In genomic region chr6:88898534-88899048, GRCm38 (mm10) we compare ENCODE assay signal across 8 mouse cellular contexts. TPM values are rescaled to one million over a fixed set of nuclear protein-coding genes. Genes with fewer than 3 reads are reported as not detected.
DNase-seq lines count a peak whose midpoint lies in the region; ATAC-seq and TF ChIP-seq lines count a peak whose summit lies in the region.

Gene Mcm2 (minus strand): TSS chr6:88898780.

- no peak for TF ChIP-seq CTCF in E14TG2a.4 (conservative IDR thresholded peaks at IDR 0.05; ENCODE audit: low read length)
- no peak for TF ChIP-seq CTCF in heart, postnatal 0 days (IDR thresholded peaks at IDR 0.05; ENCODE audit: low read depth)
- no peak for TF ChIP-seq CTCF in testis, adult 2 months (IDR thresholded peaks at IDR 0.05; ENCODE audit: control insufficient read depth, insufficient read depth, insufficient replicate concordance, low read depth, low read length)

- H3K9ac ChIP-seq in forebrain, embryonic 12.5 days: peak within 1 kb of the TSS; percentile 86
- peak within 1 kb of the TSS; percentile 58 for H3K9ac ChIP-seq in heart, postnatal 0 days (replicated peaks; ENCODE audit: low read depth, low read length)
- peak within 1 kb of the TSS; percentile 78 for H3K9ac ChIP-seq in liver, embryonic 16.5 days (ENCODE audit: low read depth, low read length)
- H3K9ac ChIP-seq in neural tube, embryonic 13.5 days: peak within 1 kb of the TSS; percentile 70

- H3K36me3 ChIP-seq in E14TG2a.4 (ENCODE audit: insufficient read depth, low read length): peaks cover 38% of the 10 kb centered on the region
- H3K36me3 ChIP-seq in forebrain, embryonic 12.5 days (replicated peaks): peaks cover 37% of the 10 kb centered on the region
- H3K36me3 ChIP-seq in heart, postnatal 0 days (replicated peaks; ENCODE audit: control insufficient read depth, insufficient read depth, low read length): peaks cover 6% of the 10 kb centered on the region; the same call in 1 of the 2 replicates
- H3K36me3 ChIP-seq in liver, embryonic 16.5 days (ENCODE audit: control insufficient read depth, insufficient read depth): peaks cover 34% of the 10 kb centered on the region
- H3K36me3 ChIP-seq in neural tube, embryonic 13.5 days: peaks cover 7% of the 10 kb centered on the region; the same call in 1 of the 2 replicates
- no peaks in the 10 kb centered on the region for H3K36me3 ChIP-seq in testis, adult 2 months (ENCODE audit: control insufficient read depth, insufficient read depth, low read length)

- WGBS in forebrain, embryonic 12.5 days: under 1% methylated on average over 33 of the region's 33 CpGs
- WGBS in heart, postnatal 0 days: 0% methylated on average over 33 of the region's 33 CpGs
- under 1% methylated on average over 33 of the region's 33 CpGs for whole genome bisulfite sequencing in liver, embryonic 16.5 days (ENCODE audit: insufficient replicate concordance)
- WGBS in neural tube, embryonic 13.5 days: under 1% methylated on average over 33 of the region's 33 CpGs

- no peaks in the 10 kb centered on the region for H3K27me3 ChIP-seq in E14TG2a.4 (ENCODE audit: insufficient read depth, low read length)
- H3K27me3 ChIP-seq in forebrain, embryonic 12.5 days: no peaks in the 10 kb centered on the region
- no peaks in the 10 kb centered on the region for H3K27me3 ChIP-seq in heart, postnatal 0 days (ENCODE audit: control insufficient read depth, insufficient read depth, low read length)
- no peaks in the 10 kb centered on the region for H3K27me3 ChIP-seq in liver, embryonic 16.5 days (ENCODE audit: control insufficient read depth, insufficient read depth, low read depth, low read length)
- no peaks in the 10 kb centered on the region for H3K27me3 ChIP-seq in neural tube, embryonic 13.5 days
- no peaks in the 10 kb centered on the region for H3K27me3 ChIP-seq in testis, adult 2 months (ENCODE audit: control insufficient read depth, insufficient read depth, low read length)

- peaks cover 70% of the 10 kb centered on the region for H3K4me1 ChIP-seq in E14TG2a.4 (replicated peaks; ENCODE audit: low read depth, low read length)
- H3K4me1 ChIP-seq in forebrain, embryonic 12.5 days: peaks cover 41% of the 10 kb centered on the region
- peaks cover 19% of the 10 kb centered on the region for H3K4me1 ChIP-seq in heart, postnatal 0 days (ENCODE audit: control insufficient read depth, insufficient read depth)
- H3K4me1 ChIP-seq in liver, embryonic 16.5 days (ENCODE audit: control insufficient read depth, low read depth, low read length): peaks cover 48% of the 10 kb centered on the region
- peaks cover 44% of the 10 kb centered on the region for H3K4me1 ChIP-seq in neural tube, embryonic 13.5 days (replicated peaks)
- peaks cover 22% of the 10 kb centered on the region for H3K4me1 ChIP-seq in testis, adult 2 months (ENCODE audit: control insufficient read depth, insufficient read depth, low read length)

- H3K4me2 ChIP-seq in forebrain, embryonic 12.5 days: peak within 1 kb of the TSS; percentile 77
- peak within 1 kb of the TSS; percentile 85 for H3K4me2 ChIP-seq in heart, postnatal 0 days (ENCODE audit: low read depth, low read length)
- H3K4me2 ChIP-seq in liver, embryonic 16.5 days (ENCODE audit: low read depth, low read length): peak within 1 kb of the TSS; percentile 71
- H3K4me2 ChIP-seq in neural tube, embryonic 13.5 days: peak within 1 kb of the TSS; percentile 65

- peak within 1 kb of the TSS; percentile 98 for H3K4me3 ChIP-seq in E14TG2a.4 (replicated peaks; ENCODE audit: low read length)
- peak within 1 kb of the TSS; percentile 72 for H3K4me3 ChIP-seq in forebrain, embryonic 12.5 days (replicated peaks)
- H3K4me3 ChIP-seq in heart, postnatal 0 days (ENCODE audit: low read depth, low read length): peak within 1 kb of the TSS; percentile 65
- H3K4me3 ChIP-seq in liver, embryonic 16.5 days (ENCODE audit: low read depth, low read length): peak within 1 kb of the TSS; percentile 74
- H3K4me3 ChIP-seq in neural tube, embryonic 13.5 days: peak within 1 kb of the TSS; percentile 49
- peak within 1 kb of the TSS; percentile 90 for H3K4me3 ChIP-seq in testis, adult 2 months (ENCODE audit: control insufficient read depth, low read depth, low read length)

- no peak for TF ChIP-seq EP300 in heart, postnatal 0 days (IDR thresholded peaks at IDR 0.05; ENCODE audit: low read depth)

- H3K27ac ChIP-seq in forebrain, embryonic 12.5 days: peak within 1 kb of the TSS; percentile 78
- H3K27ac ChIP-seq in heart, postnatal 0 days (ENCODE audit: low read depth): peak within 1 kb of the TSS; percentile 63
- peak within 1 kb of the TSS; percentile 45 for H3K27ac ChIP-seq in liver, embryonic 16.5 days (ENCODE audit: low read length)
- peak within 1 kb of the TSS; percentile 53 for H3K27ac ChIP-seq in neural tube, embryonic 13.5 days (replicated peaks)
- no peak within 1 kb of the TSS; the same call in 1 of the 2 replicates for H3K27ac ChIP-seq in testis, adult 2 months (ENCODE audit: control insufficient read depth, insufficient read depth, low read depth, low read length)

- no peak for TF ChIP-seq POLR2A in testis, adult 2 months (IDR thresholded peaks at IDR 0.05; ENCODE audit: control insufficient read depth, low read depth, low read length)

- H3K9me3 ChIP-seq in E14TG2a.4 (ENCODE audit: low read length): no peaks in the 10 kb centered on the region
- H3K9me3 ChIP-seq in forebrain, embryonic 12.5 days: no peaks in the 10 kb centered on the region
- no peaks in the 10 kb centered on the region for H3K9me3 ChIP-seq in heart, postnatal 0 days (replicated peaks; ENCODE audit: control insufficient read depth, low read length)
- no peaks in the 10 kb centered on the region for H3K9me3 ChIP-seq in liver, embryonic 16.5 days (replicated peaks; ENCODE audit: control insufficient read depth, low read length)
- H3K9me3 ChIP-seq in neural tube, embryonic 13.5 days: no peaks in the 10 kb centered on the region

- ATAC-seq in forebrain, embryonic 12.5 days (ENCODE audit: low FRiP score): peak; percentile 84
- ATAC-seq in heart, postnatal 0 days (ENCODE audit: insufficient read depth, low read depth): peak; percentile 83
- peak; percentile 74 for ATAC-seq in liver, embryonic 16.5 days (ENCODE audit: low read depth)
- peak; percentile 64 for ATAC-seq in neural tube, embryonic 13.5 days (ENCODE audit: low read depth)

- DNase-seq in c-Kit-positive CD71-positive TER-119-positive erythroid progenitor cells, embryonic 14.5 days (ENCODE audit: low spot score): peak; percentile 99
- peak; percentile 96 for DNase-seq in heart, postnatal 0 days (ENCODE audit: low spot score)
- peak; percentile 99 for DNase-seq in kidney, postnatal 4 days

RNA-seq across cellular contexts. Expression of gene Mcm2, which starts in this region (rescaled TPM):
- polyA plus RNA-seq in forebrain, embryonic 12.5 days (2016; fragmentation: Nextera tagmentation; extraction: Ambion mirVana): 200 and 211 TPM in 2 replicates
- total RNA-seq in heart, postnatal 0 days (2014; rRNA removed; ENCODE audit: low replicate concordance): 38.8 and 49.9 TPM in 2 replicates
- 25.2 and 25.6 TPM in 2 replicates for polyA plus RNA-seq in heart, postnatal 0 days (2015; fragmentation: Nextera tagmentation; extraction: Ambion mirVana)
- 128 and 136 TPM in 2 replicates for polyA plus RNA-seq in liver, embryonic 16.5 days (2015; fragmentation: Nextera tagmentation; extraction: Ambion mirVana)
- 33.5 and 40.5 TPM in 2 replicates for polyA plus RNA-seq in neural tube, embryonic 13.5 days (2015; fragmentation: Nextera tagmentation; extraction: Ambion mirVana)
- 7.1 and 8.1 TPM in 2 replicates for polyA plus RNA-seq in testis, adult 2 months (2012; rRNA removed)
